Comparison of ENCODE assay signal across 15 mouse cellular contexts in the genomic region with DNA sequence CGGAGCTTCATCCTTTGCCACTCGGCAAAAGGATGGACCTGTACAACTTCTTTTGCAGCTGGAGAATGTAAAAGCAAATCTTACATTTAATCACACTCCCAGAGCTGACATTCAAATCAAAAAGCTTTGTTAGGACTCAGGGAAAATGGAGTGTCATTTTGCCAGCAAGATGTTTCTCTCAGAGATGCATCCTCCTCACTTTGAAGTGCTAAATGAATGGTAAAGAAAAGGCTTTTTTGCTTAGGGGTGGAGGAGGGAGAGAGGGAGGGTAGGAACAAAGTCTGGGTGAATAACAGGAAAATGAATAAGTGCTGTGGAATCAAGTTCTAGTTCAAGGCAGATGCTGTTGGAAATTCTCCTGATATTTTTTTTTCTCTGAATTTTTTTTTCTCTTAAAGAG. TPM values are rescaled to one million over a fixed set of nuclear protein-coding genes. Genes with fewer than 3 reads are reported as not detected.
"Had no signal": no experiment of that assay in that cellular context is flagged by ENCODE, and none has a peak within 500 bp of the region (broad histone marks: within the 10 kb centered on the region; RNA-seq: fewer than 3 reads in every experiment).

No protein-coding gene starts in this region.

- ATAC-seq: liver, postnatal 0 days had no signal

- H3K9me3 ChIP-seq: kidney, embryonic 15.5 days; limb, embryonic 12.5 days; liver, embryonic 13.5 days; lung, embryonic 15.5 days; neural tube, embryonic 12.5 days; stomach, embryonic 15.5 days had no signal

- H3K4me2 ChIP-seq: kidney, embryonic 15.5 days; limb, embryonic 12.5 days; liver, embryonic 13.5 days; lung, embryonic 15.5 days; midbrain, embryonic 11.5 days; neural tube, embryonic 12.5 days; stomach, embryonic 15.5 days had no signal

- H3K9ac ChIP-seq: kidney, embryonic 15.5 days; limb, embryonic 12.5 days; liver, embryonic 13.5 days; liver, postnatal 0 days; lung, embryonic 15.5 days; neural tube, embryonic 12.5 days; stomach, embryonic 15.5 days had no signal

- DNase-seq: kidney, postnatal 14 days; layer of hippocampus, adult 9-11 months; liver; liver, embryonic 13.5 days; liver, postnatal 0 days; lung, postnatal 14 days; thymus, postnatal 36 days had no signal

- H3K36me3 ChIP-seq: kidney, embryonic 15.5 days; limb, embryonic 12.5 days; liver, embryonic 13.5 days; lung, embryonic 15.5 days; neural tube, embryonic 12.5 days; stomach, embryonic 15.5 days had no signal

- H3K27me3 ChIP-seq: kidney, embryonic 15.5 days; limb, embryonic 12.5 days; liver, embryonic 13.5 days; lung, embryonic 15.5 days; megakaryocyte, embryonic 14.5 days; neural tube, embryonic 12.5 days; stomach, embryonic 15.5 days had no signal

- H3K4me3 ChIP-seq: kidney, embryonic 15.5 days; limb, embryonic 12.5 days; liver, embryonic 13.5 days; lung, embryonic 15.5 days; neural tube, embryonic 12.5 days; stomach, embryonic 15.5 days had no signal

- H3K27ac ChIP-seq: kidney, embryonic 15.5 days; limb, embryonic 12.5 days; liver, embryonic 13.5 days; lung, embryonic 15.5 days; macrophage; neural tube, embryonic 12.5 days; stomach, embryonic 15.5 days had no signal

- H3K4me1 ChIP-seq: kidney, embryonic 15.5 days; limb, embryonic 12.5 days; liver, embryonic 13.5 days; lung, embryonic 15.5 days; megakaryocyte, embryonic 14.5 days; neural tube, embryonic 12.5 days; stomach, embryonic 15.5 days had no signal

RNA-seq across cellular contexts. Expression of gene Gria1, which starts 53.4 kb away (rescaled TPM):
- polyA plus RNA-seq: liver, postnatal 0 days; macrophage had no signal
